Mouse (Mus musculus): ENCODE data around the gene Sh3d21. TPM values are rescaled to one million over a fixed set of nuclear protein-coding genes. Genes with fewer than 3 reads are reported as not detected.
A peak's percentile ranks its signal among the peaks of the same experiment; 100 is the strongest.

Gene Sh3d21
- polyA plus RNA-seq, 1 experiment from 2014 or later, result 30.7 TPM

GRCm38 (mm10) chr4:126119051-126119450 lies 44.2 kb downstream of the Sh3d21 start:
- WGBS, result 82% methylated on average over 1 of the region's 1 CpGs

GRCm38 (mm10) chr4:126118651-126119050 lies 44.6 kb downstream of the Sh3d21 start:
- H3K9ac ChIP-seq (replicated peaks; ENCODE audit: low read depth), result no peak overlapping the region
- peaks cover 10% of the 10 kb centered on the region; the same call in 1 of the 2 replicates for H3K4me1 ChIP-seq (ENCODE audit: insufficient read depth, low read depth, low read length)
- H3K4me3 ChIP-seq (ENCODE audit: low read depth, low read length), result no peak overlapping the region
- no peaks in the 10 kb centered on the region for H3K27me3 ChIP-seq (replicated peaks; ENCODE audit: insufficient read depth, low read length)
- DNase-seq (ENCODE audit: low spot score) (no peak), ATAC-seq (no peak)
- H3K27ac ChIP-seq (ENCODE audit: low read length), result no peak overlapping the region
- 86% methylated on average over 4 of the region's 4 CpGs for WGBS
- TF ChIP-seq EP300 (IDR thresholded peaks at IDR 0.05) (no peak), CTCF (IDR thresholded peaks at IDR 0.05) (no peak)
- H3K4me2 ChIP-seq (replicated peaks; ENCODE audit: low read depth, low read length), result no peak overlapping the region
- H3K9me3 ChIP-seq (ENCODE audit: low read length), result no peaks in the 10 kb centered on the region
- no peaks in the 10 kb centered on the region for H3K36me3 ChIP-seq (ENCODE audit: insufficient read depth, low read length)

More at GRCm38 (mm10) chr4:126119051-126119450, 44.2 kb downstream of the Sh3d21 start:
- H3K36me3 ChIP-seq (ENCODE audit: insufficient read depth, low read length), result no peaks in the 10 kb centered on the region
- no peak overlapping the region for H3K4me2 ChIP-seq (replicated peaks; ENCODE audit: low read depth, low read length)
- H3K4me3 ChIP-seq (ENCODE audit: low read depth, low read length), result no peak overlapping the region
- H3K4me1 ChIP-seq (ENCODE audit: insufficient read depth, low read depth, low read length), result peaks cover 10% of the 10 kb centered on the region; the same call in 1 of the 2 replicates
- ATAC-seq (no peak), DNase-seq (ENCODE audit: low spot score) (no peak)
- H3K27me3 ChIP-seq (replicated peaks; ENCODE audit: insufficient read depth, low read length), result no peaks in the 10 kb centered on the region
- H3K9ac ChIP-seq (replicated peaks; ENCODE audit: low read depth), result no peak overlapping the region
- no peak for TF ChIP-seq CTCF (IDR thresholded peaks at IDR 0.05)
- no peak for TF ChIP-seq EP300 (IDR thresholded peaks at IDR 0.05)
- no peaks in the 10 kb centered on the region for H3K9me3 ChIP-seq (ENCODE audit: low read length)
- H3K27ac ChIP-seq (ENCODE audit: low read length), result no peak overlapping the region

GRCm38 (mm10) chr4:126117116-126117515 lies 46.2 kb downstream of the Sh3d21 start:
- DNase-seq (ENCODE audit: low spot score) (peak; percentile 39), ATAC-seq (peak; percentile 16; the same call in 1 of the 2 replicates)
- Histone ChIP-seq H3K9me3 (ENCODE audit: low read length) (no peaks in the 10 kb centered on the region), H3K27ac (ENCODE audit: low read length) (no peak overlapping the region), H3K4me3 (ENCODE audit: low read depth, low read length) (no peak overlapping the region), H3K27me3 (replicated peaks; ENCODE audit: insufficient read depth, low read length) (no peaks in the 10 kb centered on the region), H3K36me3 (ENCODE audit: insufficient read depth, low read length) (no peaks in the 10 kb centered on the region), H3K4me1 (ENCODE audit: insufficient read depth, low read depth, low read length) (peaks cover 6% of the 10 kb centered on the region; the same call in 1 of the 2 replicates), H3K9ac (replicated peaks; ENCODE audit: low read depth) (no peak overlapping the region), H3K4me2 (replicated peaks; ENCODE audit: low read depth, low read length) (no peak overlapping the region)
- 52% methylated on average over 7 of the region's 8 CpGs for WGBS
- no peak for TF ChIP-seq CTCF (IDR thresholded peaks at IDR 0.05)
- TF ChIP-seq EP300 (IDR thresholded peaks at IDR 0.05), result no peak

GRCm38 (mm10) chr4:126115871-126116521 lies 47.3 kb downstream of the Sh3d21 start:
- ATAC-seq (no peak), DNase-seq (ENCODE audit: low spot score) (no peak)
- no peak overlapping the region for H3K9ac ChIP-seq (replicated peaks; ENCODE audit: low read depth)
- H3K27ac ChIP-seq (ENCODE audit: low read length), result no peak overlapping the region
- H3K4me2 ChIP-seq (replicated peaks; ENCODE audit: low read depth, low read length), result no peak overlapping the region
- 54% methylated on average over 6 of the region's 6 CpGs for WGBS
- H3K4me1 ChIP-seq (ENCODE audit: insufficient read depth, low read depth, low read length), result peaks cover 10% of the 10 kb centered on the region; the same call in 1 of the 2 replicates
- H3K27me3 ChIP-seq (replicated peaks; ENCODE audit: insufficient read depth, low read length), result no peaks in the 10 kb centered on the region
- TF ChIP-seq CTCF (IDR thresholded peaks at IDR 0.05) (no peak), EP300 (IDR thresholded peaks at IDR 0.05) (no peak)
- no peaks in the 10 kb centered on the region for H3K36me3 ChIP-seq (ENCODE audit: insufficient read depth, low read length)
- no peaks in the 10 kb centered on the region for H3K9me3 ChIP-seq (ENCODE audit: low read length)
- H3K4me3 ChIP-seq (ENCODE audit: low read depth, low read length), result no peak overlapping the region

GRCm38 (mm10) chr4:126115411-126115810 lies 47.9 kb downstream of the Sh3d21 start:
- TF ChIP-seq CTCF (IDR thresholded peaks at IDR 0.05), result no peak
- no peak for TF ChIP-seq EP300 (IDR thresholded peaks at IDR 0.05)
- 78% methylated on average over 9 of the region's 9 CpGs for WGBS
- Histone ChIP-seq H3K27ac (ENCODE audit: low read length) (no peak overlapping the region), H3K27me3 (replicated peaks; ENCODE audit: insufficient read depth, low read length) (no peaks in the 10 kb centered on the region), H3K4me3 (ENCODE audit: low read depth, low read length) (no peak overlapping the region), H3K4me2 (replicated peaks; ENCODE audit: low read depth, low read length) (no peak overlapping the region), H3K9ac (replicated peaks; ENCODE audit: low read depth) (no peak overlapping the region), H3K36me3 (ENCODE audit: insufficient read depth, low read length) (no peaks in the 10 kb centered on the region), H3K9me3 (ENCODE audit: low read length) (no peaks in the 10 kb centered on the region), H3K4me1 (ENCODE audit: insufficient read depth, low read depth, low read length) (peaks cover 14% of the 10 kb centered on the region; the same call in 1 of the 2 replicates)
- DNase-seq (ENCODE audit: low spot score), result no peak
- ATAC-seq, result no peak

GRCm38 (mm10) chr4:126113943-126114342 lies 49.3 kb downstream of the Sh3d21 start:
- no peaks in the 10 kb centered on the region for H3K36me3 ChIP-seq (ENCODE audit: insufficient read depth, low read length)
- H3K9ac ChIP-seq (replicated peaks; ENCODE audit: low read depth), result no peak overlapping the region
- H3K9me3 ChIP-seq (ENCODE audit: low read length), result no peaks in the 10 kb centered on the region
- no peak overlapping the region for H3K27ac ChIP-seq (ENCODE audit: low read length)
- no peak overlapping the region for H3K4me3 ChIP-seq (ENCODE audit: low read depth, low read length)
- peak; percentile 7; the same call in 1 of the 2 replicates for ATAC-seq
- no peak for TF ChIP-seq EP300 (IDR thresholded peaks at IDR 0.05)
- peak; percentile 76 for TF ChIP-seq CTCF (IDR thresholded peaks at IDR 0.05)
- no peaks in the 10 kb centered on the region for H3K27me3 ChIP-seq (replicated peaks; ENCODE audit: insufficient read depth, low read length)
- H3K4me2 ChIP-seq (replicated peaks; ENCODE audit: low read depth, low read length), result no peak overlapping the region
- 18% methylated on average over 6 of the region's 6 CpGs for WGBS
- DNase-seq (ENCODE audit: low spot score), result peak; percentile 75
- peaks cover 26% of the 10 kb centered on the region; the same call in 1 of the 2 replicates for H3K4me1 ChIP-seq (ENCODE audit: insufficient read depth, low read depth, low read length)

Measured in lung, postnatal 0 days (tissue).